Mouse (Mus musculus) midbrain, embryonic 12.5 days (tissue): ENCODE results near the gene Hmx1. TPM values are rescaled to one million over a fixed set of nuclear protein-coding genes. Genes with fewer than 3 reads are reported as not detected.
A peak's percentile ranks its signal among the peaks of the same experiment; 100 is the strongest.

Experiments
- ATAC-seq: fragments of 200-750 bp; cut with Nextera tagmentation; 2 replicates; pipeline ENCODE4 v1.8.0; 2017; ENCODE audit warnings: low read depth, moderate TSS enrichment, moderate library complexity; ENCODE audit not compliant: low FRiP score
- H3K27ac ChIP-seq: fragments of 300-500 bp; sonication (generic); replicated peaks from 2 replicates; pipeline ENCODE4 v1.5.1; 2016; ENCODE audit warnings: mild to moderate bottlenecking
- H3K27me3 ChIP-seq: fragments of 300-500 bp; sonication (generic); 2 replicates; pipeline ENCODE4 v1.6.1; 2016; ENCODE audit warnings: mild to moderate bottlenecking
- H3K36me3 ChIP-seq: fragments of 300-500 bp; sonication (generic); 2 replicates; pipeline ENCODE4 v1.6.1; 2016
- H3K4me1 ChIP-seq: fragments of 300-500 bp; sonication (generic); 2 replicates; pipeline ENCODE4 v1.6.1; 2016
- H3K4me2 ChIP-seq: fragments of 300-500 bp; sonication (generic); replicated peaks from 2 replicates; pipeline ENCODE4 v1.6.1; 2016; ENCODE audit warnings: mild to moderate bottlenecking, moderate library complexity
- H3K4me3 ChIP-seq: fragments of 300-500 bp; sonication (generic); 2 replicates; pipeline ENCODE4 v1.5.1; 2016; ENCODE audit warnings: mild to moderate bottlenecking
- H3K9ac ChIP-seq: fragments of 300-500 bp; sonication (generic); replicated peaks from 2 replicates; pipeline ENCODE4 v1.6.1; 2016; ENCODE audit warnings: mild to moderate bottlenecking, moderate library complexity
- H3K9me3 ChIP-seq: fragments of 300-500 bp; sonication (generic); 2 replicates; pipeline ENCODE4 v1.6.1; 2016; ENCODE audit warnings: mild to moderate bottlenecking
- WGBS: fragments of 180-500 bp; shearing (Covaris S2); methylation state at CpG from one replicate; pipeline ENCODE4 v1.1.7; 2016; 5-methylcytosine and 5-hydroxymethylcytosine counted together
- polyA plus RNA-seq: library from polyadenylated mRNA; unstranded; fragments of >200 nt; fragmentation: Nextera tagmentation; extraction: Ambion mirVana; gene quantifications from 2 replicates; pipeline ENCODE4 v1.2.1, GENCODE M21; 2016

Gene Hmx1
- polyA plus RNA-seq: 0.73 and 1.2 TPM in 2 replicates

DNA sequence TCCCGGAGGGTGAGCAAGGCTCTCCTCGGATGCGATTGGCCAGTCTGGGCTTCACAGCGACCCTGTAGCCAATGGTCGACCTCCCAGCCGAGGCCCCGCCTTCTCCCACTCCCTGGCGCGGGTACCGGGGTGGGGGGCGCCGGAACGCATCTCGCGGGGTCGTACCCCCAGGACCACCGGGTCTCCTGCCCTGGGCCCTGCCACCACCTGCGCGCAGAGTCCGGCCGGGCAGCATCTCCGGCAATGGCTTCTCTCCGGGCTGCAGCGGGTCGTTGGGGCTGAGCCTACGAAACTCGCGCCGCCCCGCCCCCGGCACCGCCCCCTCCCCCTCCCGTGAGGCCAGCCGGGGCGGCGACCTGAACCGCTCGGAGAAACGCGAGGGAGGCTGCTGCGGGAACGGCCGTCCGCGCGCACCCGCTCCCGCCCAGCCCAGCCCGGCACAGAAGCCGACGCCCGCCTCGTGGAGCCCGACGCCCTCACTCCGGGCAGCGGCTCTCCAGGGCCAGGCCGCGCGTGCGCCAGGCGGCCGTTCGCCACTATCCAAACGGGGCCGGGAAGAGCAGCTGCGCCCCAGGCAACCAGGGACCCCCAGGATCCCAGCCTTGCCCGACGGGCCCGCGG, at the start of gene Hmx1:
TSS of gene Hmx1 (plus strand) at position 618 of the 621 bp plus-strand sequence.
- peak; percentile 89 for ATAC-seq
- 0% methylated on average over 69 of the region's 71 CpGs for WGBS
- Histone ChIP-seq H3K4me3 (peak within 1 kb of the TSS; percentile 46), H3K4me1 (peaks cover 24% of the 10 kb centered on the region), H3K27me3 (peaks cover 100% of the 10 kb centered on the region), H3K36me3 (no peaks in the 10 kb centered on the region), H3K27ac (no peak within 1 kb of the TSS), H3K4me2 (peak within 1 kb of the TSS; percentile 64), H3K9me3 (no peaks in the 10 kb centered on the region), H3K9ac (0 out of 2 replicates have a peak within 1 kb of the TSS, but pooled peaks have one; percentile 31)

GRCm38 (mm10) chr5:35345084-35345483, 43.8 kb upstream of the Hmx1 start:
- ATAC-seq: no peak
- 86% methylated on average over 3 of the region's 3 CpGs for WGBS

DNA sequence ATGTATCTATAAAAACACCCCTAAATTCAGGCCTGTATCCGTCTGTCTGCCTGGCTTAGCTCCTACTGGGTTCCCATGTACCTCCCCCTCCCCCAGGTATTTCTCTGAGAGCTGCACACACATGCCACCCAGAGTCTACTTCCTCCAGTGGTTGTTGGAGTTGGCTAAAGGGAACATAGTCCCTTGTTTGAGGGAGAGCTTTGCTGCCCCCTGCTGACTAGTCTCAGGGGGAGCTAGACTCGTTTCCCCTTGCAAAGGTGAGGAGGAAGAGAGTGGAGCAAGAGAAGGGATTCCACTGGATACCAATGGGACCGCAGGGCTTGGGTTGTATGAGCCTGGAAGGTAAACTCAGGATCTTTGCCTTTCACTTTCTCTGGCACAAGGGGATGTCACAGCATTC, 40.1 kb upstream of the Hmx1 start:
- ATAC-seq: no peak

More at GRCm38 (mm10) chr5:35345084-35345483, 43.8 kb upstream of the Hmx1 start:
- Histone ChIP-seq H3K27me3 (no peaks in the 10 kb centered on the region), H3K4me2 (no peak overlapping the region), H3K27ac (no peak overlapping the region), H3K36me3 (no peaks in the 10 kb centered on the region), H3K9ac (no peak overlapping the region), H3K4me1 (no peaks in the 10 kb centered on the region), H3K4me3 (no peak overlapping the region), H3K9me3 (no peaks in the 10 kb centered on the region)

GRCm38 (mm10) chr5:35357544-35358440, 31.1 kb upstream of the Hmx1 start:
- Histone ChIP-seq H3K4me1 (no peaks in the 10 kb centered on the region), H3K9me3 (no peaks in the 10 kb centered on the region), H3K4me3 (no peak overlapping the region), H3K27ac (no peak overlapping the region), H3K36me3 (no peaks in the 10 kb centered on the region), H3K4me2 (no peak overlapping the region), H3K9ac (no peak overlapping the region), H3K27me3 (no peaks in the 10 kb centered on the region)
- no peak for ATAC-seq
- 59% methylated on average over 9 of the region's 9 CpGs for WGBS

More for the DNA sequence above, 40.1 kb upstream of the Hmx1 start:
- H3K9me3 ChIP-seq: no peaks in the 10 kb centered on the region
- H3K4me2 ChIP-seq: no peak overlapping the region
- H3K9ac ChIP-seq: no peak overlapping the region
- H3K27ac ChIP-seq: no peak overlapping the region
- no peaks in the 10 kb centered on the region for H3K36me3 ChIP-seq
- H3K4me3 ChIP-seq: no peak overlapping the region
- no peaks in the 10 kb centered on the region for H3K27me3 ChIP-seq
- WGBS: 22% methylated on average over 3 of the region's 3 CpGs
- H3K4me1 ChIP-seq: no peaks in the 10 kb centered on the region

DNA sequence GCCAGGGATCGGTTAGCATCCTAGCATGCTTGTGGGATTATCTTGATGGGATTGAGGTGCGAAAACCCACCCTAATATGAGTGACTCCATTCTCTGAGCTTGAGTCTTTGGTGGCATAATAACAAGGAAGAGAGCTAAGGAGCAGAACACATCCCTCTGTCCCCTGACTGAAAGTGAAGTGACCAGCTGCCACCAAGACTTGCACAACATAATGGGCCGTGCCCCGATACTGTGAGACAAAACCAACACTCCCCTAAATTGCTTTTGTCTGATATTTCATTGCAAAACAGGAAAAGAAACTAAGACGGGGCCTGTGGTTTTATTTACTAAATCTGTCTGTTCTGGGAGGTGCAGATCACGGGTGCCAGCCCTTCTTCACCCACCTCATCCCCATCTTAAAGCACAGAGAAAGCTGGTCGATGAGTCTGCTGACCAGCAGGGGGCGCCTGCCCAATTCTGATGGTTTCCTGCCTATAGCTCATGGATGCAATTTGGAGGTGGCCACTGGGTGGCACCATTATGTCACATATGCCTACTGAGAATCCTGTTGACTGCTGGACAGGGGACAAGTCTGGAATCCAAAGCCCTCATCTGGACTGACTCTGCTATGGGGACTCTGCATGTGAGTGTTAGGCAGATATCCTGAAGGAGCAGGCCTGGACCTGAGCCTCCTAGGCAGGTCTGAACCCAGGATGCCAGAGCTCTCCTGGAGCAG, 27.2 kb upstream of the Hmx1 start:
- ATAC-seq: peak; percentile 38
- Histone ChIP-seq H3K4me2 (no peak overlapping the region), H3K4me3 (no peak overlapping the region), H3K27me3 (peaks cover 25% of the 10 kb centered on the region), H3K4me1 (no peaks in the 10 kb centered on the region), H3K9ac (no peak overlapping the region), H3K27ac (no peak overlapping the region), H3K36me3 (no peaks in the 10 kb centered on the region), H3K9me3 (no peaks in the 10 kb centered on the region)
- 46% methylated on average over 8 of the region's 8 CpGs for WGBS

- Histone ChIP-seq H3K27ac (no peak overlapping the region), H3K4me3 (no peak overlapping the region), H3K4me1 (no peaks in the 10 kb centered on the region), H3K9me3 (no peaks in the 10 kb centered on the region), H3K27me3 (peaks cover 33% of the 10 kb centered on the region), H3K36me3 (no peaks in the 10 kb centered on the region), H3K4me2 (no peak overlapping the region), H3K9ac (no peak overlapping the region)
- ATAC-seq: no peak
- 70% methylated on average over 20 of the region's 20 CpGs for WGBS
Measured at GRCm38 (mm10) chr5:35366241-35367032, 22.5 kb upstream of the Hmx1 start.

DNA sequence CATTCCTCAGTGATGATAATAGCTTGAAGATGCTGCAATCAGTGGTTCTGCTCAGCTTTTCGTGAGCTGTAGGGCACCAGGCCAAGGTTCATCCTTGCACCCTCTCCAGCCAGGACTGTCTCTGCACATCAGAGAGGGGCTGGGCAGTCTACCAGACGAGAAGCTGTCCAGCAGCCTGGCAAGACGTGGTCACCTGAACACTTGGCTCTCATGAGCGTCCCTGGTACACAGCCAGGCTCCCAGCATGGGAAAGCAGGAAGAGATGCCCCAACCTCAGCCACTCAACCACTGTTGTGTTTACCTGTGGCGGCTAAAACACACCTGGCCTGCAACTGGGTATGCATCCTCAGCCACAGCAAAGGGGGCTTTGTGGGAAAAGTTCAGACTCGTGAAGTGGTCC, 20.0 kb upstream of the Hmx1 start:
- Histone ChIP-seq H3K4me1 (no peaks in the 10 kb centered on the region), H3K9ac (no peak overlapping the region), H3K27ac (no peak overlapping the region), H3K36me3 (no peaks in the 10 kb centered on the region), H3K4me2 (no peak overlapping the region), H3K4me3 (no peak overlapping the region), H3K9me3 (no peaks in the 10 kb centered on the region), H3K27me3 (peaks cover 33% of the 10 kb centered on the region)
- no peak for ATAC-seq
- WGBS: 80% methylated on average over 6 of the region's 6 CpGs

DNA sequence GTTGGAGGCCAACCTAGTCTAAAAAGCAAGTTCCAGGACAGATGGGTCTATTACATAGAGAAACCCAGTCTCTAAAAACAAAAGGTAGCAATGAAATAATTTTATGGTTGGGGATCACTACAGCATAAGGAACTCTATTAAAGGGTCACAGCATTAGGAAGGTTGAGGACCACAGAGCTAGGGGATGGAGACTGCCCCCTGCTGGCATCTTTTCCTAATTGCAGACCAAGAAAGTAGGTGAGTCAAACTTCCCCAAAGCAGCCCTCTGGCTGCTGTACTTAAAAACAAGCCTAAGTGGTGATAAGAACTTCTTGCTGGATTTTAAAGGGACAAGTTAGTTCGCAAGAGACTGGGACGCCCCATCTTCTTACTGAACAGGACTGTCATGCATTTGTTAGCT, 9.8 kb upstream of the Hmx1 start:
- Histone ChIP-seq H3K36me3 (no peaks in the 10 kb centered on the region), H3K9ac (no peak overlapping the region), H3K27me3 (peaks cover 92% of the 10 kb centered on the region), H3K27ac (no peak overlapping the region), H3K4me3 (no peak overlapping the region), H3K9me3 (no peaks in the 10 kb centered on the region), H3K4me2 (no peak overlapping the region), H3K4me1 (no peaks in the 10 kb centered on the region)
- 56% methylated on average over 2 of the region's 2 CpGs for whole genome bisulfite sequencing
- ATAC-seq: no peak

DNA sequence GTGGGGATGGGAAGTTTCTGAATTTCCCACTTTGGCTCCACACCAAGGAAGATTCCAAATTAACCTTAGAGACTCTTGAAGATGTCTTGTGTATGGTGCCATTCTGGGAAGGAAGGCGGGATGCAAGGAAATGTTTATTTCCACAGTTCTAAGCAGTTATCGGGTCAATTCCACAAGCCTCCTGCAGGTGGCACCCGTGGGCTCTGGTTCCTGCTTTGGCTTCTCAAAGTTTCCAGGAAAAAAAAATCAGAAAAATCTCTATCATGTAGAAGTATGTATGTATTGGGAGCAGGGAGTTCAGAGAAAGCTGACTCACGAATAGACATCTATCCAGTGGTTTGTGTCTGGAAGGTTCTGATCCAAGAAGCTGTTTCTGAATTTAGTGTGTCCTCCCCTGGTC, 9.1 kb upstream of the Hmx1 start:
- peaks cover 98% of the 10 kb centered on the region for H3K27me3 ChIP-seq
- H3K36me3 ChIP-seq: no peaks in the 10 kb centered on the region
- no peak overlapping the region for H3K27ac ChIP-seq
- H3K4me1 ChIP-seq: no peaks in the 10 kb centered on the region
- no peak overlapping the region for H3K4me2 ChIP-seq
- H3K9ac ChIP-seq: no peak overlapping the region
- no peak overlapping the region for H3K4me3 ChIP-seq
- ATAC-seq: no peak
- no peaks in the 10 kb centered on the region for H3K9me3 ChIP-seq
- 1% methylated on average over 4 of the region's 4 CpGs for WGBS

- no peak for ATAC-seq
- Histone ChIP-seq H3K4me1 (peaks cover 24% of the 10 kb centered on the region), H3K4me3 (peak overlapping the region; percentile 46), H3K9ac (no peak overlapping the region), H3K9me3 (no peaks in the 10 kb centered on the region), H3K36me3 (no peaks in the 10 kb centered on the region), H3K27me3 (peaks cover 100% of the 10 kb centered on the region), H3K4me2 (peak overlapping the region; percentile 64), H3K27ac (no peak overlapping the region)
- WGBS: 2% methylated on average over 38 of the region's 38 CpGs
Measured at GRCm38 (mm10) chr5:35387834-35388490, 946 bp upstream of the Hmx1 start.

GRCm38 (mm10) chr5:35389441-35389840, 533 bp downstream of the Hmx1 start:
- Histone ChIP-seq H3K9ac (no peak overlapping the region), H3K4me2 (peak overlapping the region; percentile 64)

More at GRCm38 (mm10) chr5:35389441-35389840, 533 bp downstream of the Hmx1 start:
- peaks cover 100% of the 10 kb centered on the region for H3K27me3 ChIP-seq
- 4% methylated on average over 11 of the region's 11 CpGs for WGBS
- H3K4me3 ChIP-seq: peak overlapping the region; percentile 46; the same call in 1 of the 2 replicates
- ATAC-seq: no peak
- no peaks in the 10 kb centered on the region for H3K36me3 ChIP-seq
- peaks cover 24% of the 10 kb centered on the region for H3K4me1 ChIP-seq
- H3K9me3 ChIP-seq: no peaks in the 10 kb centered on the region
- no peak overlapping the region for H3K27ac ChIP-seq
